Mouse (Mus musculus) liver, postnatal 0 days (tissue): Measurements from ENCODE around the gene Spg7. TPM values are rescaled to one million over a fixed set of nuclear protein-coding genes. Genes with fewer than 3 reads are reported as not detected.
"Not testable (repeated sequence)": the region's sequence is repeated elsewhere in the genome, so short reads cannot be mapped to it uniquely, and the experiment has no call there.

Experiments
- ATAC-seq: fragments of 200-750 bp; cut with Nextera tagmentation; 2 replicates; pipeline ENCODE4 v1.8.0; 2017; ENCODE audit warnings: mild to moderate bottlenecking, moderate library complexity
- DNase-seq: peaks from one replicate; pipeline ENCODE4 v3.0.0-alpha.2; 2016
- H3K27ac ChIP-seq: fragments of 300-500 bp; sonication (generic); 2 replicates; pipeline ENCODE4 v1.5.1; 2014; ENCODE audit warnings: antibody characterized with exemption, moderate library complexity, mild to moderate bottlenecking, low read depth
- H3K27me3 ChIP-seq: fragments of 300-500 bp; sonication (generic); 2 replicates; pipeline ENCODE4 v1.6.1; 2014; ENCODE audit warnings: low read length, control low read depth, mixed read lengths; ENCODE audit not compliant: insufficient read depth
- H3K36me3 ChIP-seq: fragments of 300-500 bp; sonication (generic); replicated peaks from 2 replicates; pipeline ENCODE4 v1.6.1; 2014; ENCODE audit warnings: mild to moderate bottlenecking, control low read depth, low read length, moderate library complexity, mixed read lengths; ENCODE audit not compliant: insufficient read depth
- H3K4me1 ChIP-seq: fragments of 300-500 bp; sonication (generic); 2 replicates; pipeline ENCODE4 v1.6.1; 2014; ENCODE audit warnings: antibody characterized with exemption, mild to moderate bottlenecking, control low read depth; ENCODE audit not compliant: insufficient read depth
- H3K4me2 ChIP-seq: fragments of 300-500 bp; sonication (generic); 2 replicates; pipeline ENCODE4 v1.6.1; 2014; ENCODE audit warnings: low read depth, mild to moderate bottlenecking, low read length, moderate library complexity, mixed read lengths
- H3K4me3 ChIP-seq: fragments of 300-500 bp; sonication (generic); 2 replicates; pipeline ENCODE4 v1.5.1; 2014; ENCODE audit warnings: low read depth, low read length
- H3K9ac ChIP-seq: fragments of 300-500 bp; sonication (generic); replicated peaks from 2 replicates; pipeline ENCODE4 v1.6.1; 2014; ENCODE audit warnings: mild to moderate bottlenecking, moderate library complexity
- H3K9me3 ChIP-seq: fragments of 300-500 bp; sonication (generic); 2 replicates; pipeline ENCODE4 v1.6.1; 2016; ENCODE audit warnings: mild to moderate bottlenecking, control low read depth, low read length, mixed read lengths
- CTCF ChIP-seq: sonication (generic); IDR thresholded peaks from 2 replicates; pipeline ENCODE4 v1.5.1; 2016; ENCODE audit warnings: antibody characterized with exemption, low read depth
- EP300 ChIP-seq: IDR thresholded peaks from 2 replicates; pipeline ENCODE4 v1.6.1; 2016; ENCODE audit warnings: antibody characterized with exemption, low read depth, mild to moderate bottlenecking
- WGBS: fragments of 180-500 bp; shearing (Covaris S2); extraction: QIAGEN DNeasy Blood & Tissue Kit; methylation state at CpG from one replicate; pipeline ENCODE4 v1.1.7; 2014; ENCODE audit not compliant: insufficient replicate concordance; 5-methylcytosine and 5-hydroxymethylcytosine counted together
- polyA plus RNA-seq: library from polyadenylated mRNA; unstranded; fragments of >200 nt; fragmentation: Nextera tagmentation; extraction: Ambion mirVana; gene quantifications from 2 replicates; pipeline ENCODE4 v1.2.1, GENCODE M21; 2015

Gene Spg7
- polyA plus RNA-seq, 1 experiment from 2014 or later, result 18.3 TPM

- peak; percentile 99 for DNase-seq
- no peaks in the 10 kb centered on the region for H3K36me3 ChIP-seq
- H3K9ac ChIP-seq, result peak within 1 kb of the TSS; percentile 100
- peak within 1 kb of the TSS; percentile 100 for H3K27ac ChIP-seq
- peak within 1 kb of the TSS; percentile 84 for H3K4me2 ChIP-seq
- H3K27me3 ChIP-seq, result no peaks in the 10 kb centered on the region
- no peaks in the 10 kb centered on the region for H3K9me3 ChIP-seq
- H3K4me3 ChIP-seq, result peak within 1 kb of the TSS; percentile 98
- TF ChIP-seq CTCF (peak; percentile 67), EP300 (peak; percentile 76; the same call in 1 of the 2 replicates)
- under 1% methylated on average over 66 of the region's 91 CpGs for WGBS
- peak; percentile 94 for ATAC-seq
- H3K4me1 ChIP-seq, result peaks cover 40% of the 10 kb centered on the region
These were observed 20.4 kb upstream of the Spg7 start, which contains the start of gene Ankrd11 for GRCm38 (mm10) chr8:123042158-123042973. Gene Ankrd11, minus strand, starts transcription at chr8:123042277.

- no peaks in the 10 kb centered on the region for H3K27me3 ChIP-seq
- H3K4me2 ChIP-seq, result peak overlapping the region; percentile 84
- peak overlapping the region; percentile 98 for H3K4me3 ChIP-seq
- H3K4me1 ChIP-seq, result peaks cover 36% of the 10 kb centered on the region
- DNase-seq, result no peak
- peak overlapping the region; percentile 100 for H3K9ac ChIP-seq
- no peaks in the 10 kb centered on the region for H3K9me3 ChIP-seq
- H3K27ac ChIP-seq, result peak overlapping the region; percentile 100
- ATAC-seq, result no peak
- no peaks in the 10 kb centered on the region for H3K36me3 ChIP-seq
- no peak for TF ChIP-seq CTCF
- WGBS, result 10% methylated on average over 22 of the region's 22 CpGs
These were observed 19.6 kb upstream of the Spg7 start for GRCm38 (mm10) chr8:123042974-123043625.

- Histone ChIP-seq H3K4me3 (peak overlapping the region; percentile 98), H3K4me2 (peak overlapping the region; percentile 84), H3K4me1 (peaks cover 30% of the 10 kb centered on the region), H3K9ac (peak overlapping the region; percentile 100), H3K36me3 (no peaks in the 10 kb centered on the region), H3K27ac (peak overlapping the region; percentile 100), H3K9me3 (no peaks in the 10 kb centered on the region), H3K27me3 (no peaks in the 10 kb centered on the region)
- no peak for ATAC-seq
- 54% methylated on average over 3 of the region's 3 CpGs for WGBS
- TF ChIP-seq EP300 (peak; percentile 51; the same call in 1 of the 2 replicates), CTCF (no peak)
- DNase-seq, result peak; percentile 46
These were observed 18.8 kb upstream of the Spg7 start for GRCm38 (mm10) chr8:123043941-123044340.

GRCm38 (mm10) chr8:123044743-123045425 lies 17.9 kb upstream of the Spg7 start:
- H3K4me2 ChIP-seq, DNase-seq, H3K36me3 ChIP-seq, H3K9ac ChIP-seq, H3K27me3 ChIP-seq, H3K9me3 ChIP-seq, ATAC-seq, H3K4me3 ChIP-seq: not testable (repeated sequence)
- 88% methylated on average over 22 of the region's 23 CpGs for WGBS
- peaks cover 23% of the 10 kb centered on the region for H3K4me1 ChIP-seq
- H3K27ac ChIP-seq, result peak overlapping the region; percentile 100

- Histone ChIP-seq H3K4me2 (no peak overlapping the region), H3K9ac (no peak overlapping the region), H3K9me3 (no peaks in the 10 kb centered on the region), H3K4me3 (no peak overlapping the region), H3K27me3 (no peaks in the 10 kb centered on the region), H3K27ac (no peak overlapping the region), H3K4me1 (peaks cover 17% of the 10 kb centered on the region), H3K36me3 (no peaks in the 10 kb centered on the region)
- TF ChIP-seq CTCF (no peak), EP300 (no peak)
- DNase-seq (no peak), ATAC-seq (no peak)
- 65% methylated on average over 4 of the region's 4 CpGs for WGBS
These were observed 16.0 kb upstream of the Spg7 start for GRCm38 (mm10) chr8:123046706-123047105.

- Histone ChIP-seq H3K36me3 (no peaks in the 10 kb centered on the region), H3K9me3 (no peaks in the 10 kb centered on the region), H3K9ac (no peak overlapping the region), H3K4me3 (no peak overlapping the region), H3K27ac (no peak overlapping the region), H3K27me3 (no peaks in the 10 kb centered on the region), H3K4me1 (peaks cover 20% of the 10 kb centered on the region), H3K4me2 (no peak overlapping the region)
- DNase-seq, result no peak
- WGBS, result 87% methylated on average over 7 of the region's 7 CpGs
- no peak for ATAC-seq
- no peak for TF ChIP-seq EP300
- no peak for TF ChIP-seq CTCF
These were observed 14.9 kb upstream of the Spg7 start for GRCm38 (mm10) chr8:123047827-123048226.
